8 mouse cellular contexts compared by ENCODE assay signal in genomic region chr4:136069954-136070353, GRCm38 (mm10). TPM values are rescaled to one million over a fixed set of nuclear protein-coding genes. Genes with fewer than 3 reads are reported as not detected.
DNase-seq lines count a peak whose midpoint lies in the region; ATAC-seq lines count a peak whose summit lies in the region.

No protein-coding gene starts in this region.

- no peaks in the 10 kb centered on the region for H3K36me3 ChIP-seq in hindbrain, embryonic 10.5 days

- peak; percentile 92 for DNase-seq in NIH3T3 (ENCODE audit: low read depth)
- DNase-seq in cerebellum, adult 9-10 months: peak; percentile 41
- peak; percentile 91 for DNase-seq in hindbrain, embryonic 10.5 days (ENCODE audit: low spot score)
- DNase-seq in layer of hippocampus, adult 9-11 months: peak; percentile 52
- peak; percentile 91 for DNase-seq in lung, postnatal 10 days
- peak; percentile 85 for DNase-seq in retina, embryonic 14.5 days (ENCODE audit: low spot score)
- DNase-seq in thymus, postnatal 4 days: peak; percentile 91

- H3K9me3 ChIP-seq in hindbrain, embryonic 10.5 days: no peaks in the 10 kb centered on the region

- ATAC-seq in frontal cortex, adult (ENCODE audit: low TSS enrichment): peak; percentile 92

- peaks cover 31% of the 10 kb centered on the region for H3K4me1 ChIP-seq in hindbrain, embryonic 10.5 days (replicated peaks)

- H3K27ac ChIP-seq in hindbrain, embryonic 10.5 days: peak overlapping the region; percentile 79

- H3K4me3 ChIP-seq in hindbrain, embryonic 10.5 days: no peak overlapping the region

- H3K27me3 ChIP-seq in hindbrain, embryonic 10.5 days (ENCODE audit: insufficient read depth, poor library complexity, severe bottlenecking): peaks cover 14% of the 10 kb centered on the region

- WGBS in hindbrain, embryonic 10.5 days: 2% methylated on average over 18 of the region's 18 CpGs

RNA-seq across cellular contexts. Expression of gene Rpl11, which starts 16.7 kb away (rescaled TPM):
- polyA plus RNA-seq in hindbrain, embryonic 10.5 days (2016; fragmentation: Nextera tagmentation; extraction: Ambion mirVana): 388 and 497 TPM in 2 replicates

RNA-seq across cellular contexts. Expression of gene Eloa, which starts 48.4 kb away (rescaled TPM):
- polyA plus RNA-seq in hindbrain, embryonic 10.5 days (2016; fragmentation: Nextera tagmentation; extraction: Ambion mirVana): 31.0 and 33.0 TPM in 2 replicates

Comparison
In these comparisons a context has a peak if more than half of its experiments do, and no peak if none do; other contexts are left out.
1. DNase-seq: peak in every context shown above with its lines; median percentile 92 in NIH3T3; 91 in hindbrain, embryonic 10.5 days; 91 in lung, postnatal 10 days; 91 in thymus, postnatal 4 days; 85 in retina, embryonic 14.5 days; 52 in layer of hippocampus, adult 9-11 months; 41 in cerebellum, adult 9-10 months.